Mouse (Mus musculus): Measurements from ENCODE around the gene Tie1. TPM values are rescaled to one million over a fixed set of nuclear protein-coding genes. Genes with fewer than 3 reads are reported as not detected.

Gene Tie1
- polyA plus RNA-seq, 1 experiment from 2014 or later: 16.5 TPM

DNA sequence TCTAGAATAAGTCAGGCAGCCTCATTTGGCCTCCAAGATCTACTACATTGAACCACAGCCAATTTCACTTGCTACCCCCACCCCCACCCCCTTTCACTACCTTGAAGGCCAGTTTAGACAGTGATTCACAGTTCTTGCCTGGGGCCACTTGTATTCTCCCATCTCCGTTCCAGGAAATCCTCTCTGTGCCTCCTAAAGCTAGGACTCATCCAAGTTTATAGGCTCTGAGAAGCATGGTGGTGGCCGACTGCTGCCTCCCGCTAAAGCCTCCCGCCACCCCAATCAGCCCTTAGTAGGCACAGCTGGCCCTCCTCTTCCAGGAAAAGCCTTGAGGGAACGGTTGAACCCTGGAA is 62.5 kb downstream of the Tie1 start:
- peaks cover 41% of the 10 kb centered on the region for H3K4me1 ChIP-seq
- H3K36me3 ChIP-seq (replicated peaks): peaks cover 49% of the 10 kb centered on the region
- no peak for DNase-seq (ENCODE audit: low spot score)
- no peaks in the 10 kb centered on the region for H3K9me3 ChIP-seq
- peak overlapping the region; percentile 90 for H3K27ac ChIP-seq (replicated peaks)
- peak overlapping the region; percentile 82 for H3K4me3 ChIP-seq
- WGBS: 2% methylated on average over 5 of the region's 5 CpGs
- H3K27me3 ChIP-seq (replicated peaks; ENCODE audit: low read depth, poor library complexity, severe bottlenecking): no peaks in the 10 kb centered on the region

- H3K36me3 ChIP-seq (replicated peaks): peaks cover 47% of the 10 kb centered on the region
- no peak overlapping the region for H3K4me3 ChIP-seq
- no peak for DNase-seq (ENCODE audit: low spot score)
- 85% methylated on average over 1 of the region's 1 CpGs for WGBS
- no peaks in the 10 kb centered on the region for H3K9me3 ChIP-seq
- H3K27me3 ChIP-seq (replicated peaks; ENCODE audit: low read depth, poor library complexity, severe bottlenecking): no peaks in the 10 kb centered on the region
- peaks cover 36% of the 10 kb centered on the region for H3K4me1 ChIP-seq
- H3K27ac ChIP-seq (replicated peaks): no peak overlapping the region
Observed at GRCm38 (mm10) chr4:118425374-118425773, 64.5 kb downstream of the Tie1 start.

DNA sequence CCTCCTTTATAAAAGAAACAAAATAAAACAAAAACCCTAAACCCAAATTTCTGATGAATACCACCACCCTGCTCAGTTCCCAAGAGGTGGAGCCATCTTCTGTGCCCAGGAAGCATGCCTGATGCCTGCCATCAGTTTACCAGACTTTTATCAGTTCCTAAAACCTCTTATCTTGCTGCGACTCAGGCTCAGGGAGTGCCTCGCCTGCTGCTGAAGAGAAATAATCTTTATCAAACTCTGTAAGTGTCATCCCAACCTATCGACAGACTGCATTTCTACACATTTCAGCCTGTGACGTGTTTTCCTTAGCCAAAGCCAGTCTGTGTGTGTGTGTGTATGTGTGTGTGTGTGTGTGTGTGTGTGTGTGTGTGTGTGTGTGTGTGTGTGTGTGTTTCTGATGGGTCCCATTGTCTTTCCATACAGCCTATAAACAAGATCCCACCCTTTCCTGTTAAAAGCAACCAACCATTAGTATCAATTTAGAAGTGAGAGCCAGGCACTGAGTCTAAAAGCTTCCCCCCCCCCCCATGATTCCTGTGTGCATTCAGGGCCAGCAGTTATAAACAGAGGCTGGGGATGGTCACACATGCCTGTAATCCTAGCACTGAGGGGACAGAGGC is 65.2 kb downstream of the Tie1 start:
- Histone ChIP-seq H3K4me1 (peaks cover 29% of the 10 kb centered on the region), H3K27me3 (replicated peaks; ENCODE audit: low read depth, poor library complexity, severe bottlenecking) (no peaks in the 10 kb centered on the region), H3K9me3 (no peaks in the 10 kb centered on the region), H3K36me3 (replicated peaks) (peaks cover 47% of the 10 kb centered on the region), H3K27ac (replicated peaks) (no peak overlapping the region), H3K4me3 (no peak overlapping the region)
- WGBS: 87% methylated on average over 4 of the region's 4 CpGs
- DNase-seq (ENCODE audit: low spot score): no peak

- no peak overlapping the region for H3K27ac ChIP-seq (replicated peaks)
- 95% methylated on average over 3 of the region's 3 CpGs for WGBS
- no peaks in the 10 kb centered on the region for H3K4me1 ChIP-seq
- H3K9me3 ChIP-seq: no peaks in the 10 kb centered on the region
- H3K36me3 ChIP-seq (replicated peaks): peaks cover 75% of the 10 kb centered on the region
- no peak overlapping the region for H3K4me3 ChIP-seq
- DNase-seq (ENCODE audit: low spot score): no peak
- H3K27me3 ChIP-seq (replicated peaks; ENCODE audit: low read depth, poor library complexity, severe bottlenecking): no peaks in the 10 kb centered on the region
Observed at GRCm38 (mm10) chr4:118421384-118421783, 68.5 kb downstream of the Tie1 start.

Other genes starting within 250 kb of the Tie1 start
- 88.2 and 95.5 TPM in 2 replicates for gene Ptprf, start 198.7 kb downstream of the Tie1 start, polyA plus RNA-seq (2016; fragmentation: Nextera tagmentation; extraction: Ambion mirVana)
- 8.2 and 9.4 TPM in 2 replicates for gene Szt2, start 80.8 kb downstream of the Tie1 start, polyA plus RNA-seq (2016; fragmentation: Nextera tagmentation; extraction: Ambion mirVana)
- 152 and 155 TPM in 2 replicates for gene Med8, start 80.7 kb downstream of the Tie1 start, polyA plus RNA-seq (2016; fragmentation: Nextera tagmentation; extraction: Ambion mirVana)
- gene Elovl1, start 62.0 kb downstream of the Tie1 start, polyA plus RNA-seq (2016; fragmentation: Nextera tagmentation; extraction: Ambion mirVana): 46.9 and 49.9 TPM in 2 replicates
- gene Cdc20, start 52.7 kb downstream of the Tie1 start, polyA plus RNA-seq (2016; fragmentation: Nextera tagmentation; extraction: Ambion mirVana): 402 and 411 TPM in 2 replicates
- 0.94 and 1.2 TPM in 2 replicates for gene Mpl, start 32.5 kb downstream of the Tie1 start, polyA plus RNA-seq (2016; fragmentation: Nextera tagmentation; extraction: Ambion mirVana)
- gene 2610528J11Rik, start 36.9 kb upstream of the Tie1 start, polyA plus RNA-seq (2016; fragmentation: Nextera tagmentation; extraction: Ambion mirVana): 3.9 TPM in 2 replicates
- gene Tmem125, start 54.0 kb upstream of the Tie1 start, polyA plus RNA-seq (2016; fragmentation: Nextera tagmentation; extraction: Ambion mirVana): 0.79 and 1.1 TPM in 2 replicates
- 0.39 and 0.49 TPM in 2 replicates for gene Cfap57, start 130.7 kb upstream of the Tie1 start, polyA plus RNA-seq (2016; fragmentation: Nextera tagmentation; extraction: Ambion mirVana)
- 191 and 209 TPM in 2 replicates for gene Ebna1bp2, start 130.7 kb upstream of the Tie1 start, polyA plus RNA-seq (2016; fragmentation: Nextera tagmentation; extraction: Ambion mirVana)
- not detected in 2 replicates for gene Olfr62, start 168.9 kb upstream of the Tie1 start, polyA plus RNA-seq (2016; fragmentation: Nextera tagmentation; extraction: Ambion mirVana)
- 0.06 TPM in 1 of 2 replicates, not detected in the other for gene Olfr1342, start 202.7 kb upstream of the Tie1 start, polyA plus RNA-seq (2016; fragmentation: Nextera tagmentation; extraction: Ambion mirVana)
- 0.04 TPM in 1 of 2 replicates, not detected in the other for gene Olfr1341, start 213.5 kb upstream of the Tie1 start, polyA plus RNA-seq (2016; fragmentation: Nextera tagmentation; extraction: Ambion mirVana)
- not detected in 2 replicates for gene Olfr1340, start 230.1 kb upstream of the Tie1 start, polyA plus RNA-seq (2016; fragmentation: Nextera tagmentation; extraction: Ambion mirVana)
- not detected in 2 replicates for gene Olfr1339, start 242.1 kb upstream of the Tie1 start, polyA plus RNA-seq (2016; fragmentation: Nextera tagmentation; extraction: Ambion mirVana)

All from embryonic facial prominence, embryonic 10.5 days (tissue).